Mouse (Mus musculus) midbrain, embryonic 16.5 days (tissue): ENCODE measurements around the gene Dus2. TPM values are rescaled to one million over a fixed set of nuclear protein-coding genes. Genes with fewer than 3 reads are reported as not detected.
"Not testable (repeated sequence)": the region's sequence is repeated elsewhere in the genome, so short reads cannot be mapped to it uniquely, and the experiment has no call there.

Source experiments
- ATAC-seq: fragments of 200-750 bp; cut with Nextera tagmentation; 2 replicates; pipeline ENCODE4 v1.8.0; 2017; ENCODE audit warnings: moderate TSS enrichment
- H3K27ac ChIP-seq: fragments of 300-500 bp; sonication (generic); 2 replicates; pipeline ENCODE4 v1.5.1; 2014; ENCODE audit warnings: mild to moderate bottlenecking, low read length, mixed read lengths
- H3K27me3 ChIP-seq: fragments of 300-500 bp; sonication (generic); 2 replicates; pipeline ENCODE4 v1.6.1; 2014; ENCODE audit warnings: low read depth, low read length, mixed read lengths; ENCODE audit not compliant: control insufficient read depth, insufficient read depth
- H3K36me3 ChIP-seq: fragments of 300-500 bp; sonication (generic); 2 replicates; pipeline ENCODE4 v1.6.1; 2014; ENCODE audit warnings: mild to moderate bottlenecking, low read length, moderate library complexity, mixed read lengths; ENCODE audit not compliant: control insufficient read depth, insufficient read depth
- H3K4me1 ChIP-seq: fragments of 300-500 bp; sonication (generic); 2 replicates; pipeline ENCODE4 v1.6.1; 2014; ENCODE audit warnings: mild to moderate bottlenecking, low read length, mixed read lengths; ENCODE audit not compliant: control insufficient read depth, insufficient read depth
- H3K4me2 ChIP-seq: fragments of 300-500 bp; sonication (generic); 2 replicates; pipeline ENCODE4 v1.6.1; 2014; ENCODE audit warnings: mild to moderate bottlenecking, low read length, mixed read lengths
- H3K4me3 ChIP-seq: fragments of 300-500 bp; sonication (generic); 2 replicates; pipeline ENCODE4 v1.5.1; 2014; ENCODE audit warnings: low read depth, mild to moderate bottlenecking, low read length, moderate library complexity, mixed read lengths
- H3K9ac ChIP-seq: fragments of 300-500 bp; sonication (generic); 2 replicates; pipeline ENCODE4 v1.6.1; 2014; ENCODE audit warnings: low read depth, low read length, mixed read lengths
- H3K9me3 ChIP-seq: fragments of 300-500 bp; sonication (generic); replicated peaks from 2 replicates; pipeline ENCODE4 v1.6.1; 2014; ENCODE audit warnings: mild to moderate bottlenecking, low read length, mixed read lengths; ENCODE audit not compliant: control insufficient read depth, poor library complexity, severe bottlenecking
- WGBS: fragments of 180-500 bp; shearing (Covaris S2); extraction: QIAGEN DNeasy Blood & Tissue Kit; methylation state at CpG from one replicate; pipeline ENCODE4 v1.1.7; 2014; 5-methylcytosine and 5-hydroxymethylcytosine counted together
- polyA plus RNA-seq: library from polyadenylated mRNA; unstranded; fragments of >200 nt; fragmentation: Nextera tagmentation; extraction: Ambion mirVana; gene quantifications from 2 replicates; pipeline ENCODE4 v1.2.1, GENCODE M21; 2015

Gene Dus2
- polyA plus RNA-seq, 1 experiment from 2014 or later: 29.4 TPM

DNA sequence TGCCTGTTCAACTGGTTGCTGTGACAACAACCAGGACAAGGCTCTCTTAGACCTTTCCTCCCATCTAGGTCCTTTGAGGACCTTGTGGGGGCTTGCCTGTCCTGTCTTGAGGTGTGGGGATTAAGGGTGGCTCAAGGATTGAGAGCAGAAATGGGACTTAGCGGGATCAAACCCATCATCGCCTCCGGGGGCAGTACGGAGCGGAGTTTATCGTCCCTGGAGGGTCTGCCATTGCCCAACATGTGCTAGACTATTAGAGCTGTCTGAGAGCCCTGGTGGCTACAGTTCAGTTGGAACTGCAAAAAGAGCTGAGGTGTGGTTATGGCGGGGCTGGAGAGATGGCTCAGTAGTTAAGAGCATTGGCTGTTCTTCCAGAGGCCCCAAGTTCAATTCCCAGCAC lies 15.8 kb upstream of the Dus2 start:
- no peaks in the 10 kb centered on the region for H3K4me1 ChIP-seq
- 62% methylated on average over 7 of the region's 7 CpGs for WGBS
- H3K9ac ChIP-seq: no peak overlapping the region
- H3K4me2 ChIP-seq: no peak overlapping the region
- H3K27ac ChIP-seq: no peak overlapping the region
- H3K4me3 ChIP-seq: no peak overlapping the region
- no peak for ATAC-seq
- H3K36me3 ChIP-seq: no peaks in the 10 kb centered on the region
- H3K27me3 ChIP-seq: no peaks in the 10 kb centered on the region
- H3K9me3 ChIP-seq: no peaks in the 10 kb centered on the region

DNA sequence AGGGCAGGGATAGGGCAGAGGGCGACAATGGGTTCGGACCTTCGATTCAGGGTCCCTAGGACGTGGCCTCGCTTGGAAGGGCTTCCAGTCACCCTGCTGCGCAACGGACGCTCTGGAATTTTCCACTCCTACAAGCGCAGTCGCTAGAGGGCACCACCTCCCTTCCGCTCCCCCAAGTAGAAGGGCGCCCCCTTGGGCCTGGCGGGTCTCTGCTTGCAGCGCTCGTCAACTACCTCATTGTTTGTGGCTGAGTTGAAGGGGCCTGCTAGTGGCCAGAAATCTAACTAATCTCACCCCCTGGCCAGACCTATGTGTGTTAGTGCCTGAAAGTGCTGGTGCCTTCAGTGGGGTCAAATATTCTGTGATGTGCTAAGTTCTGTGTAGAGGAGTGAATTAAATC lies 11.8 kb upstream of the Dus2 start, which contains the start of gene Dpep3:
Dpep3 (minus strand) TSS at position 105 of the 400 bp plus-strand sequence.
- Histone ChIP-seq H3K9me3 (no peaks in the 10 kb centered on the region), H3K9ac (no peak within 1 kb of the TSS), H3K4me3 (no peak within 1 kb of the TSS), H3K4me1 (no peaks in the 10 kb centered on the region), H3K27me3 (no peaks in the 10 kb centered on the region), H3K27ac (no peak within 1 kb of the TSS), H3K4me2 (no peak within 1 kb of the TSS), H3K36me3 (no peaks in the 10 kb centered on the region)
- WGBS: 92% methylated on average over 15 of the region's 15 CpGs
- ATAC-seq: no peak

DNA sequence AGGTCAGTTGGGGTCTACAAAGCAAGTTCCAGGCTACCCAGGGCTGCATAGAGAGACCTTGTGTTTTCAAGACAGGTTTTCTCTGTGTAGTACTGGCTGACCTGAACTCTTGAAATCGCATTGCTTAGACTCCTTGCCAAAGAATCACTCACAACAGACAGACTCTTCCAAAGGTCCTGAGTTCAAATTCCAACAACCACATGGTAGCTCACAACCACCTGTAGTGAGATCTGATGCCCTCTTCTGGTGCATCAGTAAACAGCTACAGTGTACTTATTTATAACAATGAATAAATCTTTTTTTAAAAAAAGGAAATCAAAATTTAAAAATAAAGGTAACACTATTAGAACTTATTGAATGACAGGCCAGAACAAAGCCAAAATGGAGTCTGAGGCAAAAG lies 10.0 kb upstream of the Dus2 start:
- Histone ChIP-seq H3K4me1 (no peaks in the 10 kb centered on the region), H3K4me2 (no peak overlapping the region), H3K27me3 (no peaks in the 10 kb centered on the region), H3K9me3 (no peaks in the 10 kb centered on the region), H3K4me3 (no peak overlapping the region), H3K36me3 (no peaks in the 10 kb centered on the region), H3K9ac (no peak overlapping the region), H3K27ac (no peak overlapping the region)
- ATAC-seq: no peak
- WGBS: 92% methylated on average over 1 of the region's 1 CpGs

DNA sequence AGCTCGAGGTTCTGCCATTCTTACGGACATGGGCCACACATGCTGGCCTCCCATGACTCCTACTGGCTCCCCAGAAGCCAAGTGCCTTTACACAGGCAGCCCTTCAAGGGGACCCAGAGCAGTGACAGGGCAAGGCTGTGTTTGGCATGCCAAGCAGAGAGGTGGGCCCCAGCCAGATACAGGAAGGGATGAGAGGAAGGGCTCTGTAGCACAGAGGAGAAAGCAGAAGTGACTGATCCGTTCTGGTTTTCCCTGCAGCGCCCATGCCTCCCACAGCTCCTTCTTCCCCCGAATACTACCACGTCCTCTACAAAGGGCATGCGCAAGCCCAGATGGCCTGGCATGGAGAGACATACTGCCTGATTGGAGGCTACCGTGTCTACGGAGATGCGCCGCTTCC lies 7.7 kb upstream of the Dus2 start:
- not testable (repeated sequence) for H3K4me2 ChIP-seq, H3K27me3 ChIP-seq, H3K4me3 ChIP-seq, ATAC-seq, H3K27ac ChIP-seq, H3K36me3 ChIP-seq, H3K4me1 ChIP-seq, H3K9me3 ChIP-seq, H3K9ac ChIP-seq
- WGBS: 88% methylated on average over 10 of the region's 11 CpGs

DNA sequence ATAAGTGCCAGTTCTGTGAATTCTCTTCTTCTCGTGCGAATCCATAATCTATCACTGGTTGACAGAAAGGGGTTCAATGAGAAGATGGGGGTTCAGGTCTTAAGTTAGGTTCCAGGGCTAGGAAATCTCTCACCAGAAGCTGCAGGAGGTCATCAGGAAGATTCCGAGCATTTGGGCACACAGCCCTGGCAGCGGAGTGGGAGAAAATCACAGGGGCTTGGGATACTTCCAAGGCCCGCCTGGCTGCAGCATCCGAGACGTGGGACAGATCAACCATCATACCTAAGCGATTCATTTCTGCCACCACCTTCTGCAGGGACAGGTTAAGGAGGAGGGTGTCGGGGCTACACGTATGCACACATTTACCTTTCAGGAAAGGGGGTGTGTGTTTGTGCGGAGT lies 2.6 kb upstream of the Dus2 start:
- H3K4me3 ChIP-seq: no peak overlapping the region
- H3K36me3 ChIP-seq: no peaks in the 10 kb centered on the region
- ATAC-seq: no peak
- no peak overlapping the region for H3K9ac ChIP-seq
- 92% methylated on average over 11 of the region's 11 CpGs for WGBS
- H3K9me3 ChIP-seq: no peaks in the 10 kb centered on the region
- no peaks in the 10 kb centered on the region for H3K27me3 ChIP-seq
- no peak overlapping the region for H3K27ac ChIP-seq
- no peak overlapping the region for H3K4me2 ChIP-seq
- no peaks in the 10 kb centered on the region for H3K4me1 ChIP-seq

DNA sequence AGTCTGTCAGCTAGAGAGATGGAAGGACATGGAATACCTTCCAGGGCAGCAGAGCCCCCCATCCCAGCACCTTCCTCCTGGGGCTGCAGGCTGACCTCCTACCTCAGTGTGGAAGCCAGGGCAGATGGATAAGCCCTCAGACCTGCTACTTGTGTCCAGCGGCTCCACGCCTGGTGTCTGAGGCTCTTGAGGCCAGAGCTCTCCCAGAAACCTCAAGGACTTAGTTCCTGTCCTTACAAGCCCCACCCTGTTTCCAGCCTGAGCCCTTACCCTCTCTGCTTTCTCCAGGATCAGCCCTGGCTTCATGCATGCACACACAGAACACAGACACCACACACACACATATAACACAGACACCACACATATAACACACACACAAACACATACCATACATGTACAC lies 409 bp downstream of the Dus2 start:
- H3K27me3 ChIP-seq: no peaks in the 10 kb centered on the region
- no peak overlapping the region for H3K27ac ChIP-seq
- no peak overlapping the region for H3K9ac ChIP-seq
- H3K4me2 ChIP-seq: no peak overlapping the region
- no peaks in the 10 kb centered on the region for H3K4me1 ChIP-seq
- no peak overlapping the region for H3K4me3 ChIP-seq
- WGBS: 83% methylated on average over 2 of the region's 2 CpGs
- no peaks in the 10 kb centered on the region for H3K9me3 ChIP-seq
- no peak for ATAC-seq
- no peaks in the 10 kb centered on the region for H3K36me3 ChIP-seq

DNA sequence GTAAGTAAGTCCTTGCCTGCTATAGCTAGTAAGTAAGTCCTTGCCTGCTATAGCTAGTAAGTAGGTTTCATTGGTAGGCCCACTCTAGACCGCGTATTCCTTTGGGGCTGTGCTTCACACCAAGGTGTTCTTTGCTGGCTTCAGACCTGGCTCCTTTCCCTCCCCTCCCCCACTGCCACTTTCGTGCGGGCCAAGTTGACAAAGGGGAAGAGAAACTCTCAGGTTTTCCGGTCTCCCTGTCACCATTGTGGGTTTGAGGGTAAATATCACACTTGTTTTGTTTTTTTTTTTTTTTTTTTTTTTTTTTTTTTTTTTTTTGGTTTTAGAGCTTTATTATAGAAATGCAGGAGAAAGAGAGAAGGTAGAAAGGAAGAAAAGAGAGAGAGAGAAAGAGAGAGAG lies 1.4 kb downstream of the Dus2 start:
- no peaks in the 10 kb centered on the region for H3K27me3 ChIP-seq
- H3K4me3 ChIP-seq: no peak overlapping the region
- H3K9me3 ChIP-seq: no peaks in the 10 kb centered on the region
- WGBS: 83% methylated on average over 4 of the region's 5 CpGs
- H3K4me1 ChIP-seq: no peaks in the 10 kb centered on the region
- no peaks in the 10 kb centered on the region for H3K36me3 ChIP-seq
- no peak overlapping the region for H3K27ac ChIP-seq
- H3K4me2 ChIP-seq: no peak overlapping the region
- H3K9ac ChIP-seq: no peak overlapping the region
- no peak for ATAC-seq

DNA sequence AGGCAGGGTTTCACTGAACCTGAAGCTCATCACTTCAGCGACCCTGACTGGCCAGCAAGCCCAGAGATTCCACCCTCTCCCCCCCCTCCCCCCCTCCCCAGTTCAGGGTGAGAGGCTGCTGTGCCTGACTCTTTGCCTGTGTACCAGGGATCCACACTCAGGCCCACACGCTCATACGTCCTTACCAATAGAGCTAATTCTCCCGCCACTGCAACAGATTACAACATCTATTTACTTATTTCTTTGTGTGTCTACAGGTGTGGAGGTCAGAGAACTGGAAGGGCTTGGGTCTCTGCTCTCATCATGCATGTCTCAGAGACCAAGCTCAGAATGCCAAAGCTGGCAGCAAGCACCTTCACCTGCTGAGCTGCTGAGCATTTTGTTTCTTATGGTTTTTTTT lies 2.1 kb downstream of the Dus2 start:
- H3K27ac ChIP-seq: no peak overlapping the region
- 63% methylated on average over 4 of the region's 4 CpGs for WGBS
- H3K4me3 ChIP-seq: no peak overlapping the region
- no peaks in the 10 kb centered on the region for H3K9me3 ChIP-seq
- H3K4me1 ChIP-seq: no peaks in the 10 kb centered on the region
- H3K9ac ChIP-seq: no peak overlapping the region
- no peak for ATAC-seq
- no peak overlapping the region for H3K4me2 ChIP-seq
- no peaks in the 10 kb centered on the region for H3K27me3 ChIP-seq
- no peaks in the 10 kb centered on the region for H3K36me3 ChIP-seq

DNA sequence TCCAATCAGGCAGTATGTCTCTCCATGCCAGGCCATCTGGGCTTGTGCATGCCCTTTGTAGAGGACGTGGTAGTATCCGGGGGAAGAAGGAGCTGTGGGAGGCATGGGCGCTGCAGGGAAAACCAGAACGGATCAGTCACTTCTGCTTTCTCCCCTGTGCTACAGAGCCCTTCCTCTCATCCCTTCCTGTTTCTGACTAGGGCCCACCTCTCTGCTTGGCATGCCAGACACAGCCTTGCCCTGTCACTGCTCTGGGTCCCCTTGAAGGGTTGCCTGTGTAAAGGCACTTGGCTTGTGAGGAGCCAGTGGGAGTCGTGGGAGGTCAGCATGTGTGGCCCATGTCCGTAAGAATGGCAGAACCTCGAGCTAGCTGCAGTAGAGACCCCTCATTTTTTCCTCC lies 5.2 kb downstream of the Dus2 start:
- H3K36me3 ChIP-seq: no peaks in the 10 kb centered on the region
- 73% methylated on average over 7 of the region's 7 CpGs for whole genome bisulfite sequencing
- no peaks in the 10 kb centered on the region for H3K9me3 ChIP-seq
- H3K4me3 ChIP-seq: no peak overlapping the region
- H3K27me3 ChIP-seq: no peaks in the 10 kb centered on the region
- no peaks in the 10 kb centered on the region for H3K4me1 ChIP-seq
- no peak overlapping the region for H3K4me2 ChIP-seq
- H3K9ac ChIP-seq: no peak overlapping the region
- H3K27ac ChIP-seq: no peak overlapping the region
- no peak for ATAC-seq

DNA sequence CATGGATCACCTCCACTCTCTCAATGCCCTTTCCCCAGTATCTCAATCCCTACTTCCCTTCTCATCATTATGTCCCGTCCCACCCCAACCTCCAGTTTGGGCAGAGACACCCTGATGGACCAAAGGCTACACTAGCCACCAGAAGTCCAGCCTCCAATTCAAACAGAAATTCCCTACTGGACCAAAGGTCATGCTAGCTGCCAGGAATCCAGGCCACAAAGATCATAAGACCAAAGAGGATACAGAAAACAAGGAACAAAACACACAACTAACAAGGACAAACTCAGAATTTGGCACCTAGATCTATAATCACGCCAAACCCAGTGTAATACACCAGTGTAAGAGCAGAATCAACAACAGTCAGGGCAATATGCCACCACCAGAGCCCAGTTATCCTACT lies 7.8 kb downstream of the Dus2 start:
- Histone ChIP-seq H3K9ac (no peak overlapping the region), H3K27me3 (no peaks in the 10 kb centered on the region), H3K9me3 (no peaks in the 10 kb centered on the region), H3K36me3 (no peaks in the 10 kb centered on the region), H3K27ac (no peak overlapping the region), H3K4me3 (no peak overlapping the region), H3K4me2 (no peak overlapping the region), H3K4me1 (no peaks in the 10 kb centered on the region)
- 84% methylated on average over 2 of the region's 2 CpGs for WGBS
- no peak for ATAC-seq
